8 mouse cellular contexts compared by ENCODE assay signal in the genomic region with DNA sequence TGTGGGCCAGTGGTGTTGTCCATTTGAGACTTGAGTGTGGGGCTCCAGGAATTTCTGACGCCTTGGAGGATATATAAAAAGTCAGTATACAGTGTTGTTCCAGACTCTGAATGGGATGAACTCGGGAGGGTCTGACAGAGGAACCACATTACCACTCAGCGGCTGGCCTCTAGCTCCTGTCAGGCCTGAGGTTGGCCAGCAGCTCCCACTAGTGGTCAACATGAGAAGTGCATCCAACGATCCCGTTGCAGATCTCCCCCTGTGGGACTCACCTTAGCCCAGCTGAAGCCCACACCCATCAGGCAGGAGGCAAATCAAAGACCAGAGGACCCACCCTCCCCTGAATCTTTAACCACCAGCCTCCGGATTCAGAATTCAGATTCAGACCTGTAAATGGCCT. TPM values are rescaled to one million over a fixed set of nuclear protein-coding genes. Genes with fewer than 3 reads are reported as not detected.
DNase-seq lines count a peak whose midpoint lies in the region; ATAC-seq and TF ChIP-seq lines count a peak whose summit lies in the region.

No protein-coding gene starts in this region.

- TF ChIP-seq EP300 in CH12.LX (IDR thresholded peaks at IDR 0.05; ENCODE audit: low read length) = no peak
- TF ChIP-seq EP300 in heart, postnatal 0 days (IDR thresholded peaks at IDR 0.05; ENCODE audit: low read depth) = no peak

- no peak overlapping the region for H3K4me3 ChIP-seq in CH12.LX (replicated peaks in 1 of 3; ENCODE audit: low read depth in 2 of 3, low read length in 2 of 3, poor library complexity in 1 of 3)
- H3K4me3 ChIP-seq in heart, postnatal 0 days (ENCODE audit: low read depth, low read length) = no peak overlapping the region

- peaks cover 11 to 30% of the 10 kb centered on the region in 2 experiments for H3K4me1 ChIP-seq in CH12.LX (ENCODE audit: control insufficient read depth in 1 of 2, insufficient read depth in 2 of 2)
- peaks cover 11% of the 10 kb centered on the region for H3K4me1 ChIP-seq in heart, postnatal 0 days (ENCODE audit: control insufficient read depth, insufficient read depth)

- WGBS in heart, postnatal 0 days = 3% methylated on average over 6 of the region's 6 CpGs

- peak; percentile 75 for ATAC-seq in erythroid progenitor cell, adult 5-6 weeks (replicated peaks; ENCODE audit: low FRiP score, poor library complexity, severe bottlenecking)
- ATAC-seq in heart, postnatal 0 days (ENCODE audit: insufficient read depth, low read depth) = peak; percentile 22; the same call in 1 of the 2 replicates
- 0 out of 2 replicates have a peak, but pooled peaks have one; percentile 23 for ATAC-seq in neutrophil, adult 5-6 weeks (ENCODE audit: extremely low read depth, insufficient number of reproducible peaks, low FRiP score, poor library complexity, severe bottlenecking)

- in situ Hi-C loops in CH12.LX (cut with MboI; ENCODE audit: low pct_ligation_motif_present, low pct_unique_long_range_greater_than_20kb, low sequenced_read_pairs) = loop anchor here (5.0 kb wide), 1 partner anchor 118 kb away; no protein-coding TSS in a partner anchor

- no peaks in the 10 kb centered on the region for H3K9me3 ChIP-seq in CH12.LX (replicated peaks; ENCODE audit: low read length)
- H3K9me3 ChIP-seq in heart, postnatal 0 days (replicated peaks; ENCODE audit: control insufficient read depth, low read length) = no peaks in the 10 kb centered on the region

- TF ChIP-seq RAD21 in CH12.LX (IDR thresholded peaks at IDR 0.05; ENCODE audit: low read depth, low read length) = peak; percentile 100

- no peak overlapping the region for H3K9ac ChIP-seq in CH12.LX (ENCODE audit: insufficient read depth, low read depth)
- no peak overlapping the region for H3K9ac ChIP-seq in heart, postnatal 0 days (replicated peaks; ENCODE audit: low read depth, low read length)

- dilution Hi-C loops in CH12.LX (cut with MboI; ENCODE audit: extremely low pct_ligation_motif_present, extremely low pct_unique_long_range_greater_than_20kb, low sequenced_read_pairs) = no loop called here

- no peaks in the 10 kb centered on the region for H3K79me2 ChIP-seq in CH12.LX (replicated peaks; ENCODE audit: control insufficient read depth, extremely low read depth, insufficient read depth, poor library complexity, severe bottlenecking)

- H3K27ac ChIP-seq in CH12.LX (ENCODE audit: insufficient read depth, low read depth) = no peak overlapping the region
- H3K27ac ChIP-seq in heart, postnatal 0 days (ENCODE audit: low read depth) = no peak overlapping the region

- TF ChIP-seq CTCF in CH12.LX (conservative IDR thresholded peaks at IDR 0.05 in 1 of 2, IDR thresholded peaks at IDR 0.05 in 1 of 2; ENCODE audit: low read depth in 2 of 2, low read length in 2 of 2) = peak; percentile 97 to 99
- peak; percentile 100 for TF ChIP-seq CTCF in brain, embryonic 14.5 days (IDR thresholded peaks at IDR 0.05; ENCODE audit: borderline replicate concordance, extremely low read depth, insufficient read depth, insufficient read length)
- TF ChIP-seq CTCF in heart, postnatal 0 days (IDR thresholded peaks at IDR 0.05; ENCODE audit: low read depth) = peak; percentile 98

- TF ChIP-seq POLR2A in CH12.LX (IDR thresholded peaks at IDR 0.05; ENCODE audit: low read depth, low read length) = no peak
- TF ChIP-seq POLR2A in brain, embryonic 14.5 days (IDR thresholded peaks at IDR 0.05; ENCODE audit: borderline replicate concordance, extremely low read depth, insufficient read depth, insufficient read length, poor library complexity, severe bottlenecking) = no peak

- no peaks in the 10 kb centered on the region for H3K36me3 ChIP-seq in CH12.LX (replicated peaks in 1 of 2; ENCODE audit: control insufficient read depth in 1 of 2, insufficient read depth in 1 of 2, low read length in 1 of 2)
- H3K36me3 ChIP-seq in heart, postnatal 0 days (replicated peaks; ENCODE audit: control insufficient read depth, insufficient read depth, low read length) = no peaks in the 10 kb centered on the region

- peaks cover 27% of the 10 kb centered on the region for H3K27me3 ChIP-seq in CH12.LX (replicated peaks)
- H3K27me3 ChIP-seq in heart, postnatal 0 days (ENCODE audit: control insufficient read depth, insufficient read depth, low read length) = peaks cover 44% of the 10 kb centered on the region

- peak; percentile 78 for DNase-seq in CH12.LX (ENCODE audit: extremely low read depth)
- DNase-seq in brain, embryonic 14.5 days (ENCODE audit: low read depth) = peak; percentile 81
- peak; percentile 77 for DNase-seq in heart, postnatal 0 days (ENCODE audit: low spot score)
- peak; percentile 77 to 78 for DNase-seq in kidney, postnatal 25 days
- peak; percentile 42 to 64 for DNase-seq in lung, adult 18-20 months
- DNase-seq in thymus, adult 18-20 months = peak; percentile 54 to 58

- no peak overlapping the region for H3K4me2 ChIP-seq in CH12.LX (ENCODE audit: insufficient read depth, low read depth, poor library complexity, severe bottlenecking)
- no peak overlapping the region for H3K4me2 ChIP-seq in heart, postnatal 0 days (ENCODE audit: low read depth, low read length)

TF ChIP-seq in CH12.LX, 34 proteins besides CTCF, POLR2A, EP300 and RAD21:
- TF ChIP-seq SMC3 (IDR thresholded peaks at IDR 0.05; ENCODE audit: low read depth, low read length) (peak; percentile 96), BHLHE40 (IDR thresholded peaks at IDR 0.05; ENCODE audit: low read depth, low read length) (no peak; the same call in 1 of the 2 replicates), PAX5 (IDR thresholded peaks at IDR 0.05; ENCODE audit: low read length) (no peak), ELF1 (IDR thresholded peaks at IDR 0.05; ENCODE audit: low read depth, low read length) (no peak), GABPA (IDR thresholded peaks at IDR 0.05; ENCODE audit: insufficient replicate concordance, low read depth, low read length) (no peak), MAX (IDR thresholded peaks at IDR 0.05; ENCODE audit: low read length) (no peak), USF1 (IDR thresholded peaks at IDR 0.05; ENCODE audit: low read depth, low read length) (no peak), ZNF384 (IDR thresholded peaks at IDR 0.05; ENCODE audit: low read depth, low read length) (no peak), CHD1 (IDR thresholded peaks at IDR 0.05; ENCODE audit: low read depth, low read length) (no peak), E2F4 (IDR thresholded peaks at IDR 0.05; ENCODE audit: insufficient replicate concordance, low read depth, low read length) (no peak), TCF12 (IDR thresholded peaks at IDR 0.05; ENCODE audit: low read depth, low read length) (no peak), POLR2AphosphoS2 (IDR thresholded peaks at IDR 0.05; ENCODE audit: low read depth, low read length) (no peak), JUND (conservative IDR thresholded peaks at IDR 0.05; ENCODE audit: low read depth, low read length) (no peak), HCFC1 (IDR thresholded peaks at IDR 0.05; ENCODE audit: low read depth, low read length) (no peak), RCOR1 (conservative IDR thresholded peaks at IDR 0.05; ENCODE audit: low read depth, low read length) (no peak), MAZ (IDR thresholded peaks at IDR 0.05; ENCODE audit: low read depth, low read length) (0 out of 2 replicates have a peak, but pooled peaks have one; percentile 39), ZMIZ1 (IDR thresholded peaks at IDR 0.05; ENCODE audit: low read depth, low read length) (no peak), CHD2 (IDR thresholded peaks at IDR 0.05; ENCODE audit: low read length) (no peak), ZC3H11A (IDR thresholded peaks at IDR 0.05; ENCODE audit: low read depth, low read length) (peak; percentile 91), SIN3A (IDR thresholded peaks at IDR 0.05; ENCODE audit: low read length) (0 out of 2 replicates have a peak, but pooled peaks have one; percentile 44), MAFK (IDR thresholded peaks at IDR 0.05; ENCODE audit: insufficient replicate concordance, low read length) (no peak), TBP (conservative IDR thresholded peaks at IDR 0.05; ENCODE audit: low read depth, low read length) (no peak), USF2 (conservative IDR thresholded peaks at IDR 0.05; ENCODE audit: low read depth, low read length) (no peak), IRF4 (IDR thresholded peaks at IDR 0.05; ENCODE audit: low read depth, low read length) (peak; percentile 37; the same call in 1 of the 2 replicates), MEF2A (IDR thresholded peaks at IDR 0.05; ENCODE audit: borderline replicate concordance, low read depth, low read length) (peak; percentile 62; the same call in 1 of the 2 replicates), ETS1 (conservative IDR thresholded peaks at IDR 0.05; ENCODE audit: low read depth, low read length) (no peak), NELFE (IDR thresholded peaks at IDR 0.05; ENCODE audit: low read depth, low read length) (peak; percentile 49; the same call in 1 of the 2 replicates), MXI1 (IDR thresholded peaks at IDR 0.05; ENCODE audit: low read depth, low read length) (0 out of 2 replicates have a peak, but pooled peaks have one; percentile 30), UBTF (IDR thresholded peaks at IDR 0.05; ENCODE audit: low read depth, low read length) (no peak), JUN (IDR thresholded peaks at IDR 0.05; ENCODE audit: insufficient read depth, low read depth, low read length) (no peak), KAT2A (IDR thresholded peaks at IDR 0.05; ENCODE audit: insufficient replicate concordance, low read length) (no peak), ZKSCAN1 (IDR thresholded peaks at IDR 0.05; ENCODE audit: borderline replicate concordance, low read depth, low read length) (no peak), NRF1 (IDR thresholded peaks at IDR 0.05; ENCODE audit: low read depth, low read length) (0 out of 2 replicates have a peak, but pooled peaks have one; percentile 24), MYC (IDR thresholded peaks at IDR 0.05; ENCODE audit: low read depth, low read length) (peak; percentile 46; the same call in 1 of the 2 replicates)

RNA-seq across cellular contexts. Expression of gene Scn5a, which starts 1.9 kb away (rescaled TPM):
- 6.0 and 9.0 TPM in 2 replicates for total RNA-seq in CH12.LX (2012; rRNA removed)
- total RNA-seq in CH12.LX (2014; rRNA removed) = 1.9 and 2.0 TPM in 2 replicates
- 4.2 and 4.3 TPM in 2 replicates for polyA plus RNA-seq in CH12.LX (2012; ENCODE audit: insufficient read length, low read depth)
- polyA plus RNA-seq in brain, embryonic 14.5 days (2012; rRNA removed) = 0.97 and 1.5 TPM in 2 replicates
- total RNA-seq in erythroid progenitor cell, adult 5-6 weeks (2015; ENCODE audit: low replicate concordance) = not detected in 2 replicates
- total RNA-seq in erythroid progenitor cell, adult 5-6 weeks (2017; ENCODE audit: low replicate concordance) = not detected in 2 replicates
- total RNA-seq in heart, postnatal 0 days (2014; rRNA removed; ENCODE audit: low replicate concordance) = 82.7 and 96.1 TPM in 2 replicates
- 11.5 and 16.8 TPM in 2 replicates for polyA plus RNA-seq in heart, postnatal 0 days (2015; fragmentation: Nextera tagmentation; extraction: Ambion mirVana)
- not detected in 2 replicates for total RNA-seq in neutrophil, adult 5-6 weeks (2017)

Comparison
In these comparisons a context has a peak if more than half of its experiments do, and no peak if none do; other contexts are left out.
1. ATAC-seq: peak in every context shown above with its lines; median percentile 75 in erythroid progenitor cell, adult 5-6 weeks; 23 in neutrophil, adult 5-6 weeks; 22 in heart, postnatal 0 days.